Mouse (Mus musculus) heart, embryonic 10.5 days (tissue): ENCODE measurements at regions not wholly inside any gene's neighbourhood (a gene's known extent, or its start where the extent isn't known, plus 50 kb on each side); places are given as distances from the start of the nearest gene placed in this dataset.

Experiments
- DNase-seq: peaks from one replicate; pipeline ENCODE4 v3.0.0-alpha.2; 2017; ENCODE audit warnings: low spot score
- H3K27ac ChIP-seq: fragments of 300-500 bp; sonication (generic); 2 replicates; pipeline ENCODE4 v1.5.1; 2016; ENCODE audit warnings: mild to moderate bottlenecking
- H3K27me3 ChIP-seq: fragments of 300-500 bp; sonication (generic); 2 replicates; pipeline ENCODE4 v1.6.1; 2016; ENCODE audit warnings: mild to moderate bottlenecking; ENCODE audit not compliant: poor library complexity, insufficient read depth, severe bottlenecking
- H3K36me3 ChIP-seq: fragments of 300-500 bp; sonication (generic); 2 replicates; pipeline ENCODE4 v1.6.1; 2016; ENCODE audit warnings: mild to moderate bottlenecking, moderate library complexity
- H3K4me1 ChIP-seq: fragments of 300-500 bp; sonication (generic); 2 replicates; pipeline ENCODE4 v1.6.1; 2016; ENCODE audit warnings: mild to moderate bottlenecking
- H3K4me3 ChIP-seq: fragments of 300-500 bp; sonication (generic); 2 replicates; pipeline ENCODE4 v1.5.1; 2016; ENCODE audit warnings: mild to moderate bottlenecking, moderate library complexity
- H3K9me3 ChIP-seq: fragments of 300-500 bp; sonication (generic); 2 replicates; pipeline ENCODE4 v1.6.1; 2016; ENCODE audit warnings: mild to moderate bottlenecking, moderate library complexity
- WGBS: fragments of 180-500 bp; shearing (Covaris S2); methylation state at CpG from one replicate; pipeline ENCODE4 v1.1.7; 2016; 5-methylcytosine and 5-hydroxymethylcytosine counted together

DNA sequence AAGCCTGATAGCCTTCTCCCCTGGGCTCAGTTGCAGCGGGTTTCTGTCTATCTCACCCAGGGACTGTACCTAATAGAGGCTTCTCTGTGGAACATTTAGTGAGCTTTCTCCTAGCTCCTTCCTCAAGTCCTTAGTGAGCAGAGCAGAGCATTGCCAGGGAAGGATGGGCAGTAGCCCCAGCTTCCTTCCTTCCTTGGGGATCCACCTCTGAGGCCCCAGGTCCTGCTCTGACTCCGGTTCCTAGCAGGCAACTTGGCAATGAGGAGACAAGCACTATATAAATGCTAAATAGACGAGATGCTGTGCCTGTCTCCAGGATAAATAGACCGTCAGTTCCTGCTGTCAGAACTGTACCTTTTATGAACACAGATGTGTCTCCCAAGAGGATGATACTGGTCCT lies 326.9 kb upstream of the Camk1g start:
- 58% methylated on average over 4 of the region's 4 CpGs for WGBS

DNA sequence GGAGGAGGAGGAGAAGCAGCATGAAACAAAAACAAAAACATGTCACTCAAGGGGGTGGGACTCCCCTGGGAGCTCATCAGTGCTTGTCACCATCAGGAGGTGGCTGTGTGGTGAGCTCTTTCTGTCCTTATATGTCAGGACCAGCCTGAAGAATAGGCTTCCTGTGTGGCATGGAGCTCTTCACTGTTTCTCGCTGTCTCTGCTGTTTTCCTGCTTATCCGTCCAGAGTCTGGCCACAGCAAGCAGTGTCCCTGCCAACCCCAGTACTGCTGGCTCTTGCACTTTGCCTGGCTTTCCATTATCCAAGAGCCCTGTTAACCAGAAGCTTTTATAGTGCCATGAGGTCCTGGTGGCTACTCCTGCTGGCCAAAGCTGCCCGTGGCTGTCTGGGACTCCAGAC lies 322.9 kb upstream of the Camk1g start:
- Histone ChIP-seq H3K9me3 (no peaks in the 10 kb centered on the region), H3K27ac (no peak overlapping the region), H3K36me3 (no peaks in the 10 kb centered on the region), H3K4me3 (no peak overlapping the region), H3K27me3 (peaks cover 9% of the 10 kb centered on the region), H3K4me1 (0 out of 2 replicates have a peak, but pooled peaks cover 4% of the 10 kb centered on the region)
- no peak for DNase-seq
- 12% methylated on average over 3 of the region's 3 CpGs for WGBS

More for the DNA sequence above, 326.9 kb upstream of the Camk1g start:
- Histone ChIP-seq H3K4me1 (peaks cover 10% of the 10 kb centered on the region; the same call in 1 of the 2 replicates), H3K9me3 (no peaks in the 10 kb centered on the region), H3K4me3 (no peak overlapping the region), H3K27me3 (peaks cover 18% of the 10 kb centered on the region; the same call in 1 of the 2 replicates), H3K27ac (no peak overlapping the region), H3K36me3 (no peaks in the 10 kb centered on the region)
- DNase-seq: no peak

DNA sequence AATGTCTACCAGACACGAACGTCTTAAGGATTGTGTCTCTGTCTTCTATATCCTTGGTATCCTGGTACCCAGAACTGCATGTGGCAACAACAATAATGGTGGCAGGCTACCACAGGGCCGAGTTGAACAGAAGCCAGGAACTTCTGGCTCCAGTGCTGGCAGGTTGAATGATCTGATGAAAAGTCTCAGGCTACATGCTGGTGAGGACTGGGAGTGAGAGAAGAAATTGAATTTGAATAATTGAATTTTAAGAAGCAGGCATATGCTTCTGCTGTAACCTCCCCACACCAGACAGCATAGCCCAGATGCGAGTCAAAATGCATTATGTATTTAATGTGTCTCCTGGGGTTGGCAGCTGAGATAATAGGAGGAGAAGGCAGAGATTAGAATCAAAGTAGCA lies 319.5 kb upstream of the Camk1g start:
- Histone ChIP-seq H3K4me3 (no peak overlapping the region), H3K36me3 (no peaks in the 10 kb centered on the region), H3K27ac (no peak overlapping the region), H3K27me3 (peaks cover 6% of the 10 kb centered on the region), H3K9me3 (no peaks in the 10 kb centered on the region), H3K4me1 (0 out of 2 replicates have a peak, but pooled peaks cover 4% of the 10 kb centered on the region)
- WGBS: 72% methylated on average over 4 of the region's 4 CpGs
- no peak for DNase-seq

DNA sequence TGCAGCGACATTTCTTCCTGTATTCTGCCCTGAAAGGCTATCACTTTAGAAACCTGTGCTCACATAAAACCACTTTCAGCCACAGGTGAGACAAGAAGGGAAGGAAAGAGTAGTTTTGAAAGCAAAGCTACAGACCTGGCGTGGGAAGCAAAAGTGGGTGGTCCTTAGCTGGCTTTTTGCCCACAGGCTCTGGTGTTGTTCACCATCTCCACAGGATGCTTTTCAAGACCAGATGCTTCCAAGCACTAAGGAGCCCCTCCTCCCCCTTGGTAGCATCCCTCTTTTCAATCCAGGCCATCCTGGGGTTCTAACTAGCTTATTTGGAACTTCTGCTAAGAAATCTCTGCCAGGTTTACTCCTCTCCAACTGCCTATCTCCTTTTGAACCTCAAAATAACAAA lies 312.8 kb upstream of the Camk1g start:
- WGBS: 51% methylated on average over 2 of the region's 2 CpGs
- H3K36me3 ChIP-seq: no peaks in the 10 kb centered on the region

DNA sequence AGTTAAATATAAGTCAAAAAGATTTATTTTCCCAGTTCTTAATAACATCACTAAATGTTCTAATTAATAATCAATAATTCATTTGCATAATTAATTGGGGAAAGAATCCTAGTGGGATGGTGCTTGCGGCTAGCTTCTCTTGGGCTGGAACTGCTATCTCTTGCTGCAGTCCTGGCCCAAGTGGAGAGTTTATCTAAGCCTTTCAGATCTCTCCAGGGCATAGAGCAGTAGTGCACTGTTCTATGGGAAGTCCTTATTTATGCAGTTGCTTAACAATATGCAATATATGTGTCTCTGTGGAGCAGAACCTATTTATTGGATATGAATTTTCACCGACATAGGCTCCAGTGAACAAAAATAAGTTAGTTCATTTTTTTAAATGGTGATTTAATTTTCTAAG lies 308.4 kb upstream of the Camk1g start:
- Histone ChIP-seq H3K27me3 (0 out of 2 replicates have a peak, but pooled peaks cover 8% of the 10 kb centered on the region), H3K4me1 (no peaks in the 10 kb centered on the region), H3K4me3 (no peak overlapping the region), H3K9me3 (no peaks in the 10 kb centered on the region), H3K27ac (no peak overlapping the region), H3K36me3 (no peaks in the 10 kb centered on the region)
- DNase-seq: no peak
- WGBS: 73% methylated on average over 2 of the region's 2 CpGs

More for the DNA sequence above, 312.8 kb upstream of the Camk1g start:
- Histone ChIP-seq H3K4me1 (no peaks in the 10 kb centered on the region), H3K4me3 (no peak overlapping the region), H3K27me3 (no peaks in the 10 kb centered on the region), H3K27ac (no peak overlapping the region), H3K9me3 (no peaks in the 10 kb centered on the region)
- no peak for DNase-seq

DNA sequence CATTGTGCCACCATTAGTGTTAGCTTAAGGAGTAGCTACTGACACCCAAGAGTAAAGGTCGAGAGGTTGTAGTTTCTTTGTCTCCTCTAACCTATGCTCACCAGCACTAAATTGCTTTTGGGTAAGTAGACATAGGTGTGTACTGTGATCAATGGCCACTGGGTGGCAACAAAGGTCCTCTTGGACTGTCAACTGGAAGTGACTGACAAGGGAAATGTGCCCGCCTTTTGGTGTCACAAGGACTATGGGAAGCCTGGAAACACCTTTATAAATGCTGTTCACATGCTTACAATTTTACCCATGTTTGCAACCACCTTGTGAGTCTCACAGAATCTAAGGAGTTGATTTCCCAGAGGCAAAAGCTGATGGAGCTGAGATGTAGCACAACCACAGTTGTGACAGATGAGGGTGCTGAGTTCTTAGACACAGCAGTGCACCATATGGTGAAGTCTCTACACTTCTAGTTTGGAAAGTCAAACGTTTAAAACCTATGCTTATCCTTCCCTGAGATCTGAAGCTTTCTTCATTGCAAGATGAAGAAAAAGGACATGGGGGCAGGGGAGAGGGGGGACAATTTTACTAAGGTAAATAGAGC lies 303.2 kb upstream of the Camk1g start:
- H3K27ac ChIP-seq: no peak overlapping the region
- WGBS: 20% methylated on average over 3 of the region's 3 CpGs
- DNase-seq: no peak
- no peaks in the 10 kb centered on the region for H3K36me3 ChIP-seq
- peaks cover 14% of the 10 kb centered on the region; the same call in 1 of the 2 replicates for H3K4me1 ChIP-seq
- H3K4me3 ChIP-seq: no peak overlapping the region
- no peaks in the 10 kb centered on the region for H3K9me3 ChIP-seq
- H3K27me3 ChIP-seq: 0 out of 2 replicates have a peak, but pooled peaks cover 8% of the 10 kb centered on the region

DNA sequence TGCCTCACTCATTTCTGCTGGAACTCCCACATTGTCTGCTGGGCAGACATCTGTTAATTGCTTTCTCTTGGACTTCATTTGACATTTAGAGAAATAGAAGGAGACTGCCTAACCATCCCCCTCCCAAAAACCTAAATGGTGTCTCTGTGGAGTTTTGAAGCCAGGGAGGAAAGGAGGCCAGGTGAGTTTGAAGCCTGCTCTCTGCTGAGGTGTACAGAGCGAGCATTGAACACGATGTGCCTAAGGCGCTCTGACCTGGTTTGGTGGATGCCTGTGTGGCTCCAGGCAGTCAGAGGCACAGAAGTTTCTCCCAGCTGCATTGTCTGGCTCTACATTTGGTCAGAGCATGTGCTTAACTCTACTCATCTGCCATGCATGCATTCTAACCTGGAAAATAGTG lies 302.6 kb upstream of the Camk1g start:
- H3K4me1 ChIP-seq: peaks cover 17% of the 10 kb centered on the region; the same call in 1 of the 2 replicates
- H3K4me3 ChIP-seq: no peak overlapping the region
- WGBS: 67% methylated on average over 3 of the region's 3 CpGs
- no peak overlapping the region for H3K27ac ChIP-seq
- no peaks in the 10 kb centered on the region for H3K36me3 ChIP-seq
- H3K27me3 ChIP-seq: 0 out of 2 replicates have a peak, but pooled peaks cover 6% of the 10 kb centered on the region
- no peaks in the 10 kb centered on the region for H3K9me3 ChIP-seq
- DNase-seq: no peak

DNA sequence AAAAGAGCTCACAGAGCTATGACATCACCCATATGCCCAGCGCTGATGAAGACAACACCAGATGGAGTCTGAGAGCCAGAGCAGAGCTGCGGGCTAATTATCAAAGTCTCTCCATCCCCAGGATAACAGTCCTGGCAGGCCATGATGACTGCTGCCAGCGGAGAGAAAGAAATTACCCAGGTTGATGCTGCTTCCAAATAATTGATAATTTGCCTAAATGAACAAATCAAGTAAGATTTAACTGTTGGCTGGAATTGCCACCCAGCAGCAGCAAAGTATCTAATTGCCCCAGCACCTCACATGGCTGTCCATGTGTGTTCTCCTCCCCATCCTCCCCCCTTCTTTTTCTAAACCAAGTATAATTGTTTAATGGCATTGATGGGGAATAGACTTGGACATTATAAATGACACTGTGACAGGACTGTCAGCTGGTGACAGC lies 301.7 kb upstream of the Camk1g start:
- H3K4me3 ChIP-seq: no peak overlapping the region
- no peaks in the 10 kb centered on the region for H3K9me3 ChIP-seq
- no peaks in the 10 kb centered on the region for H3K27me3 ChIP-seq
- H3K36me3 ChIP-seq: no peaks in the 10 kb centered on the region
- peaks cover 22% of the 10 kb centered on the region; the same call in 1 of the 2 replicates for H3K4me1 ChIP-seq
- no peak overlapping the region for H3K27ac ChIP-seq
- DNase-seq: no peak
- 47% methylated on average over 3 of the region's 3 CpGs for WGBS

DNA sequence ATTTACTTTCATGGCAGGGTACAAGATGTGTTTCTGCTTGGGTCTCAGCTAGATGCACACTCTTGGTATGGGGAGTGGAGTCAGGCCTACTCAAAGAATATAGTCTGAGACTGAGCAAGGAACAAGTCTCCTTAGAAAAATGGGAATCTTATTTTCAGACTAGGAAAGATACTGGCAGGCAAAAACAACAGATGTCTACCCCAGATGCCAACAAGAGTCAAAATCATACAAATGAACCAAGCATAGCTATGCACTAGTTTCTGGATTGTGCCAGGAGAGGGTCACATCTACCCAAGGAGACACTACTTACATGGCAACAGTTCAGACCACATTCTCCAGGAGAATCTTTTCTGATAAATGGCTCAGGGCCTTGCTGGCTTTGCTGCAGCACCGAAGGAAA lies 300.9 kb upstream of the Camk1g start:
- Histone ChIP-seq H3K4me1 (peaks cover 25% of the 10 kb centered on the region), H3K9me3 (no peaks in the 10 kb centered on the region), H3K27me3 (no peaks in the 10 kb centered on the region), H3K4me3 (no peak overlapping the region), H3K27ac (no peak overlapping the region), H3K36me3 (no peaks in the 10 kb centered on the region)
- 87% methylated on average over 1 of the region's 1 CpGs for WGBS
- no peak for DNase-seq

DNA sequence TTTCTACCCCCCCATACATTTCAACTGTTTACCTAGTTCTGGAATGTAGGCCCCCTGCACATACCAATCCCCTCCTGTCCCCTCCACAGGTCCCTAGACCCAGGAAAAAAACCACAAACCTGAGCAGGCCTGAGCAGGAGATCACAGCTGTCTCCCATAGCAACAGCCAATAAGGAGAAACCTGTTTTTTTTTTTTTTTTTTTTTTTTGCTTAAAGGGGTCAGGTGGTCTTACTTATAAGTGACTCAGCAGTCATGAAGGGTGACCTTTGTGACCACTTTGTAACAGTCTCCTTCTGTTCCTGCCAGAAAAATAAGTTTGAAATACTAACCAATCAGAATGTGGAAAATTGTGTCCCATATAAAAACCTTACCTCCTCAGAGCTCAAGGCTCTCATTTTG lies 299.9 kb upstream of the Camk1g start:
- no peak overlapping the region for H3K27ac ChIP-seq
- H3K4me3 ChIP-seq: no peak overlapping the region
- DNase-seq: no peak
- no peaks in the 10 kb centered on the region for H3K9me3 ChIP-seq
- no peaks in the 10 kb centered on the region for H3K27me3 ChIP-seq
- no peaks in the 10 kb centered on the region for H3K36me3 ChIP-seq
- H3K4me1 ChIP-seq: peaks cover 33% of the 10 kb centered on the region

DNA sequence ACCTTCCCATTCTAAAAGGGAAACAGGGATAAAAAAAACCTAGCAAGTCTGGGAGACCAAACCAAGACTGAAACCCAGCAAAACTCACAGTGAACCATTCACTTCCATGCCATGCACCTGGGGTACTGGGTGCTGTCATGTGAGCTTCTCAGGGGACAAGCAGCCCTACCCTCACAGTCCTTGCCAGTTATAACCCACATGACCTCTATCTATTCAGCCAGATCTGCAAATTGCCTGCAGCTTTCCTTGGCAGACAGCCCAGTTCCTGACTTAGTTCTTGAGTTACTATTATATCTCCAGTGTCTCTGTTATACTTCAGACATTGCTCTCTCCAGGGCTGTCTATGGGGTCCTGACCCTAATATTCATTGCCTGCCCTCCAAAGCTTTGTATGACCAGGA lies 298.7 kb upstream of the Camk1g start:
- no peak for DNase-seq
- H3K4me1 ChIP-seq: peaks cover 33% of the 10 kb centered on the region

DNA sequence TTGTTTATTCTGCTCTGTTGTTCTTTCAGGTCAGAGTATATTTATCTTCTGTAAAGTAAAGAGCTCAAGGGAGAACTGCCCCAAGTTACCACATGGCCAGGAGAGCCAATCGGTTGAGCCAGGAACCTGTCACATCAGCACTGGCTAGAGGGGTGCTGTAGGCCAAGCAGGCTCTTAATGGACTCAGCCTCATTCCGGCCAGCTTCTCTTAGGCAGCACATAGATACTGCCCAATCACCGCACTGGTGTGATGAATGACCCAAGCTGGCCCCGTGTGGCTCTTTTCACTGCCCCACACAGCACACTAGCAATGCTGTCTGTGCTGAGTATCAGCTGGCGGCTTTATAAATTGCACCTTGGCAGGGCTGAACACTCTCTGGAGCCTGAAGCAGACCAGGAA lies 295.8 kb upstream of the Camk1g start:
- 59% methylated on average over 5 of the region's 5 CpGs for WGBS
- H3K27ac ChIP-seq: 0 out of 2 replicates have a peak overlapping the region, but pooled peaks have one; percentile 10
- no peak overlapping the region for H3K4me3 ChIP-seq
- H3K4me1 ChIP-seq: peaks cover 42% of the 10 kb centered on the region
- no peaks in the 10 kb centered on the region for H3K9me3 ChIP-seq
- H3K36me3 ChIP-seq: no peaks in the 10 kb centered on the region
- DNase-seq: peak; percentile 67
- no peaks in the 10 kb centered on the region for H3K27me3 ChIP-seq

More for the DNA sequence above, 298.7 kb upstream of the Camk1g start:
- H3K36me3 ChIP-seq: no peaks in the 10 kb centered on the region
- no peaks in the 10 kb centered on the region for H3K9me3 ChIP-seq
- H3K27me3 ChIP-seq: no peaks in the 10 kb centered on the region
- no peak overlapping the region for H3K27ac ChIP-seq
- H3K4me3 ChIP-seq: no peak overlapping the region

DNA sequence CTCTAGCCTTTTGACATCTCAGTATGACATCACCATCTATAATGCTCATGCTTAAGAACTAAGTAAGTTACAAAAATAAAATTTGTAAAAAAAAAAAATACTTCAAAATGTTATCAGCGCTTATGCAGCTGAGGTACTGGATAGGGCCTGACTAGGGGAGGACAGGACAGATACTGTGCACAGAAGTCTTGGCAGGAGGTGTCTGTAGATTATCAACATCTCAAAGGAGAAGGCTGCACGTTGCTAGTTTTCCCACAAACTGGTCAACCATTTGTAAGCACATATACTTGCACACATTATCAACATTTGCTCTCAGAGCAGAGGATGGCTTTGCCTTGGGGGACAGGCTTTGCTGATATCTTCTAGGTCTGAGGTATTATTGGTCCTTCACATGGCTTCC lies 294.5 kb upstream of the Camk1g start:
- peak; percentile 57 for DNase-seq
- H3K4me1 ChIP-seq: peaks cover 42% of the 10 kb centered on the region
- no peak overlapping the region for H3K4me3 ChIP-seq
- no peaks in the 10 kb centered on the region for H3K36me3 ChIP-seq
- no peaks in the 10 kb centered on the region for H3K9me3 ChIP-seq
- no peaks in the 10 kb centered on the region for H3K27me3 ChIP-seq
- no peak overlapping the region for H3K27ac ChIP-seq
- WGBS: 49% methylated on average over 2 of the region's 2 CpGs

DNA sequence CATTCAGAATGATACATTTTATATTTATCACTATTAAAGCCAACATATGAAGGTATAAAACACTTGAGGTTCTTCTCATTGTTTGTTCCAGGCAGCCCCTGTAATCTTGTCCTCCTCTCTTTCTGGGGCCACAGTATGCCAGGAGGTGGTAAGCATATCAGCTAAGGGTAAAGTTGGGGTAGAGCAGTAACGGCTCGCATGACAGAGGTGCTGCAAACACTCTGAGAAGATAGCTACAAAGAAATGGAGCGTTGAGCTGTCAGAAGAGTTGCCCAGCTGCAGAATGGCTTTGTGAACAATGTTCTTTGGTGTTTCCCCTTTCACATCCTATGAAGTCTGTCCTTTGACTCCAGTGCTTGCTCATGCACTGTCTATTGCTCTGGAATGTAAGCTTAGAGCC lies 293.5 kb upstream of the Camk1g start:
- Histone ChIP-seq H3K36me3 (no peaks in the 10 kb centered on the region), H3K27ac (no peak overlapping the region), H3K27me3 (no peaks in the 10 kb centered on the region), H3K4me1 (peaks cover 35% of the 10 kb centered on the region), H3K9me3 (no peaks in the 10 kb centered on the region), H3K4me3 (no peak overlapping the region)
- DNase-seq: no peak
- WGBS: 51% methylated on average over 3 of the region's 3 CpGs
